Mouse (Mus musculus): ENCODE data around the gene Vangl2. TPM values are rescaled to one million over a fixed set of nuclear protein-coding genes. Genes with fewer than 3 reads are reported as not detected.

Vangl2 gene
- polyA plus RNA-seq, 1 experiment from 2014 or later, result 0.78 TPM

DNA sequence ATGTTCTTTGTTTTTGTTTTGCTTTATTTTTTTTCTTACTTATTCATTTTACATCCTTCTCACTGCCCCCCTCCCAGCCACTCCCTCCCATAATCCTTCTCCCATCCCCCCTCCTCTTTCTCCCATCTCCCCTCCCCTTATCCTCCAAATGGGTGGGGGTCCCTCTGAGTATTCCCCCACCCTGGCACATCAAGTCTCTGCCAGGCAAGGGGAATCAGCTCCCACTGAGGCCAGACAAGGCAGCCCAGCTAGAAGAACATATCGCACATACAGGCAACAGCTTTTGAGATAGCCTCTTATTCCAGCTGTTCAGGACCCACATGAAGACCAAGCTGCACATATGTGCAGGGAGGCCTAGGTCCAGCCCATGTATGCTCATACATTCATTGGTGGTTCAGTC, 44.1 kb downstream of the Vangl2 start:
- WGBS (ENCODE audit: insufficient replicate concordance), result 76% methylated on average over 1 of the region's 1 CpGs
- Histone ChIP-seq H3K4me1 (ENCODE audit: insufficient read depth) (no peaks in the 10 kb centered on the region), H3K9me3 (ENCODE audit: low read length) (no peaks in the 10 kb centered on the region), H3K36me3 (replicated peaks; ENCODE audit: insufficient read depth, low read length) (no peaks in the 10 kb centered on the region), H3K27ac (ENCODE audit: low read depth) (no peak overlapping the region), H3K4me2 (ENCODE audit: low read depth, low read length) (no peak overlapping the region), H3K9ac (replicated peaks) (no peak overlapping the region), H3K4me3 (ENCODE audit: low read depth, low read length) (no peak overlapping the region), H3K27me3 (ENCODE audit: insufficient read depth, low read length) (no peaks in the 10 kb centered on the region)
- DNase-seq (no peak), ATAC-seq (no peak)
- TF ChIP-seq CTCF (IDR thresholded peaks at IDR 0.05; ENCODE audit: low read depth), result no peak
- no peak for TF ChIP-seq EP300 (IDR thresholded peaks at IDR 0.05; ENCODE audit: low read depth)

DNA sequence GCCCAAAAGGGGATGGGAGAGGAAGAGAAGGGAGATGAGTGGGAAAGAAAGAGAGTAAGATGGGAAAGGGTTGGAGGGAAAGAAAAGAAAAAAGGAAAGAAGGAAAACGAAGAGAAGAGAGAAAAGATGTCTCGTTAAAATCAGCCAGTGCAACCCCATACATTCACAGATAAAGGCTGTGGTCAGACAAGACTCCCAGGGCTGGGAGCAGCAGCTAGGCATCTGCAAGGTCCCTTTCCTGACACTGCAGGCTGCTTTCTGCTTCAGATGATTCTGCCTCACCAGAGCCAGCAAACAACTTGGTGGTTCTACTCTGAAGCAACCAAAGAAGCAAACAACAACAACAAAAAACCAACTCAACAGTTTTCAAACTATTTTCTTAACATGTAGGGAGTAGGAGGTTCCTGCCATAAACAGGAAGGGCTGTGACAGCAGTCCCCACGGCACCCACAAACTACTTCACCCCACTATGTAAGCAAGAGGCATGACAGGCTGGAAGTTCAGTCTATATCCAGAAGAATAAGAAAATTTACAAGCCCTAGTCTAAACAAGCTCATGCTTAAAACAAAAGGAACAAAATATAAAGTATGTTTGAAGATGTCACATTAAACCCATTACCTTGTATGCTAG, 44.8 kb downstream of the Vangl2 start:
- H3K27ac ChIP-seq (ENCODE audit: low read depth), result no peak overlapping the region
- no peak for DNase-seq
- H3K4me1 ChIP-seq (ENCODE audit: insufficient read depth), result no peaks in the 10 kb centered on the region
- WGBS (ENCODE audit: insufficient replicate concordance), result 32% methylated on average over 3 of the region's 3 CpGs
- H3K27me3 ChIP-seq (ENCODE audit: insufficient read depth, low read length), result no peaks in the 10 kb centered on the region
- no peaks in the 10 kb centered on the region for H3K36me3 ChIP-seq (replicated peaks; ENCODE audit: insufficient read depth, low read length)
- no peak overlapping the region for H3K4me3 ChIP-seq (ENCODE audit: low read depth, low read length)
- TF ChIP-seq CTCF (IDR thresholded peaks at IDR 0.05; ENCODE audit: low read depth) (no peak), EP300 (IDR thresholded peaks at IDR 0.05; ENCODE audit: low read depth) (no peak)
- H3K4me2 ChIP-seq (ENCODE audit: low read depth, low read length), result no peak overlapping the region
- no peaks in the 10 kb centered on the region for H3K9me3 ChIP-seq (ENCODE audit: low read length)
- no peak overlapping the region for H3K9ac ChIP-seq (replicated peaks)
- ATAC-seq, result no peak

DNA sequence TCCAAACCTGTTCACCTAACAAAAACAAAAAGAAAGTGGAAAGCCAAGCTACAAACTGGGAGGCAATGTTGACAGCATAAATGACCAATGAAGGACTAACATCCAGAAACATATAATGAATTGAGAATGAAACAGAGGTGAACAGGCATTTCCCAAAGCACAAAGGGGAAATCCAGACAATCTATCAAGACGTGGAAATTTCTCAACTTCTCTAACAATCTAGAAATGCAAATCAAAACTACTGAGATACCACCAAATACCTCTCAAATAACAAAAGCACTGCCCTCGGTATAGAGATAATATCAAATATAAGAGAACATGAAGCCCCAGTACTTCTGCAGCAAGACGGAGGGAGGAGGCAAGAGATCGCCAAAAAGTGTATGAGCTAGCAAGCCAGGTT, 45.5 kb downstream of the Vangl2 start:
- no peak for ATAC-seq
- TF ChIP-seq CTCF (IDR thresholded peaks at IDR 0.05; ENCODE audit: low read depth), result no peak
- no peak for TF ChIP-seq EP300 (IDR thresholded peaks at IDR 0.05; ENCODE audit: low read depth)

DNA sequence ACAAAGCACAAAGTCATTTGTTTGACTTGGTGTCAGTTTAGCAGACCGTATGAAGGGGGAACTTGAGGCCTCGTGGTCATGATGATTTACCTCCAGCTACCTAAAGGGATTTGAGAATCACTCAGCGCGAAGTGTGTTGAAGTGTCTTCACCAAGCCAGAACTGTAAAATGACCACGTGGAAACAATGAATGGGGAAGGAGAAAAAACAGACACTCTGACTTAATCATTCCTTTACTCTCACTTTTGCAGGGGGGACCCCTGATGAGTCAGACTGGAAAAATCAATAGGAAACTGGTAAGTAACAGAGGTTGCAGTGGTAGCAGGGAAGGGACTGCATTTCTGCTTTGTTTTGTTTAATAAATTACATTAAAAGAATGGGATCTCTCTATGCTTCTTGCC, 46.1 kb downstream of the Vangl2 start:
- Histone ChIP-seq H3K9ac (replicated peaks) (no peak overlapping the region), H3K4me2 (ENCODE audit: low read depth, low read length) (no peak overlapping the region), H3K27ac (ENCODE audit: low read depth) (no peak overlapping the region), H3K4me1 (ENCODE audit: insufficient read depth) (no peaks in the 10 kb centered on the region), H3K27me3 (ENCODE audit: insufficient read depth, low read length) (no peaks in the 10 kb centered on the region), H3K9me3 (ENCODE audit: low read length) (no peaks in the 10 kb centered on the region), H3K36me3 (replicated peaks; ENCODE audit: insufficient read depth, low read length) (no peaks in the 10 kb centered on the region), H3K4me3 (ENCODE audit: low read depth, low read length) (no peak overlapping the region)
- DNase-seq (no peak), ATAC-seq (no peak)
- TF ChIP-seq CTCF (IDR thresholded peaks at IDR 0.05; ENCODE audit: low read depth) (no peak), EP300 (IDR thresholded peaks at IDR 0.05; ENCODE audit: low read depth) (no peak)
- WGBS (ENCODE audit: insufficient replicate concordance), result 57% methylated on average over 5 of the region's 5 CpGs

More for the DNA sequence above, 45.5 kb downstream of the Vangl2 start:
- Histone ChIP-seq H3K27ac (ENCODE audit: low read depth) (no peak overlapping the region), H3K4me3 (ENCODE audit: low read depth, low read length) (no peak overlapping the region), H3K9me3 (ENCODE audit: low read length) (no peaks in the 10 kb centered on the region), H3K4me1 (ENCODE audit: insufficient read depth) (no peaks in the 10 kb centered on the region), H3K36me3 (replicated peaks; ENCODE audit: insufficient read depth, low read length) (no peaks in the 10 kb centered on the region), H3K4me2 (ENCODE audit: low read depth, low read length) (no peak overlapping the region), H3K27me3 (ENCODE audit: insufficient read depth, low read length) (no peaks in the 10 kb centered on the region), H3K9ac (replicated peaks) (no peak overlapping the region)
- 63% methylated on average over 4 of the region's 4 CpGs for WGBS (ENCODE audit: insufficient replicate concordance)
- no peak for DNase-seq

DNA sequence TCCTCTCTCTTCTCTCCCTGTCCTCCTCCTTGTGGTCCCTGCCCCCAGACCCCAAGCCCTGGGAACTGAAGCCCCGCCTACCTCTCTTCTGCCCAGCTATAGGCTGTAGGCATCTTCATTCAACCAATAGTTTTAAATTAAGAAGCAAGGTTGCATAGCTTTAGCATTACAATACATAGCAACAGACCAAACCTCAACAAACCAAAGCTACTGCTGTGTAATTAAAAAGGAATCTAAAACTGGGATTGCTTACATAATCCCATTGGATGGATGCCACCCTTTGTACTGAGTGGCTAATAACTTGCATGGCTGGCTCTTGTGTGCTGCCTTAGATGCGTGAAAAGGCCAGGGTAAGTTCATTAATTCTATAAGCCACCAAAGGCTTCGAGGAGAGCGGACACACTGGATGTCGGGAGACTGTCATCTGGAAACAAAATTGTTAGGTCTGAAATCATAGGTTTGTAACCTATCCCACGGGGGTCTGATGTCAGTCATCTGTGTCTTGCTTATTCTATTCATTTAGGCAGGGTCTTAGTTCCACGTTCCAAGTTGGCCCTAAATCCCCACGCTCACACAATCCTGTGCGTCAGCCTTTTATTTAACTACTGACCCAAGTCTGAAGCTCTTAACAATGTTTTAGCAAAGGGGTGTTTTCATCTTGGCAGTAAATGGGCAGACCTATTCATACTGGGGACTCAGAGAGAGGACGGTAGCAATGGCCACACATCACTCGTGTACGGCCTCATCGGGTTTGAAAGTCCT, 48.1 kb downstream of the Vangl2 start:
- ATAC-seq, result no peak

DNA sequence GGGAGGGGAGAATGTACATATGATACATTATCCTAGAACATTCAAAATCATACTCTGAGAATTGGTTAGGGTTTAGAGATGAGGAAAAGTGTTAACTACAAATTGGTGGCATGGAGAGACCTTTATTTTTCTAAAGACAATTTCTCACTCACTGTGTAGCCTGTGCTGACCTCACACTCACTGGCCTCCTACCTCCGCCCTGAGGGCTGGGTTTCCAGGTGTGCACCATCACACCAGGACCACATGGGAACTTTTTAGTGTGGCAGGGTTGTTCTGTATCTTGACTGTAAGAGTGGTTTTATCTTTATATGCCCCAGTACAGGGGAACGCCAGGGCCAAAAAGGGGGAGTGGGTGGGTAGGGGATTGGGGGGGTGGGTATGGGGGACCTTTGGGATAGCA, 50.4 kb downstream of the Vangl2 start:
- Histone ChIP-seq H3K9me3 (ENCODE audit: low read length) (no peaks in the 10 kb centered on the region), H3K4me1 (ENCODE audit: insufficient read depth) (no peaks in the 10 kb centered on the region), H3K9ac (replicated peaks) (no peak overlapping the region), H3K27ac (ENCODE audit: low read depth) (no peak overlapping the region), H3K36me3 (replicated peaks; ENCODE audit: insufficient read depth, low read length) (no peaks in the 10 kb centered on the region), H3K4me2 (ENCODE audit: low read depth, low read length) (no peak overlapping the region), H3K4me3 (ENCODE audit: low read depth, low read length) (no peak overlapping the region), H3K27me3 (ENCODE audit: insufficient read depth, low read length) (no peaks in the 10 kb centered on the region)
- TF ChIP-seq EP300 (IDR thresholded peaks at IDR 0.05; ENCODE audit: low read depth) (no peak), CTCF (IDR thresholded peaks at IDR 0.05; ENCODE audit: low read depth) (no peak)
- whole genome bisulfite sequencing (ENCODE audit: insufficient replicate concordance), result 81% methylated on average over 2 of the region's 2 CpGs
- no peak for DNase-seq
- ATAC-seq, result no peak

More for the DNA sequence above, 48.1 kb downstream of the Vangl2 start:
- Histone ChIP-seq H3K4me2 (ENCODE audit: low read depth, low read length) (no peak overlapping the region), H3K36me3 (replicated peaks; ENCODE audit: insufficient read depth, low read length) (no peaks in the 10 kb centered on the region), H3K4me3 (ENCODE audit: low read depth, low read length) (no peak overlapping the region), H3K9ac (replicated peaks) (no peak overlapping the region), H3K27ac (ENCODE audit: low read depth) (no peak overlapping the region), H3K27me3 (ENCODE audit: insufficient read depth, low read length) (no peaks in the 10 kb centered on the region), H3K9me3 (ENCODE audit: low read length) (no peaks in the 10 kb centered on the region), H3K4me1 (ENCODE audit: insufficient read depth) (no peaks in the 10 kb centered on the region)
- no peak for DNase-seq
- TF ChIP-seq CTCF (IDR thresholded peaks at IDR 0.05; ENCODE audit: low read depth) (no peak), EP300 (IDR thresholded peaks at IDR 0.05; ENCODE audit: low read depth) (no peak)
- 85% methylated on average over 13 of the region's 13 CpGs for WGBS (ENCODE audit: insufficient replicate concordance)
